Mouse (Mus musculus) G1E (cell line): ENCODE results near the gene Armc5.

Experiments
- CTCF ChIP-seq: IDR thresholded peaks from 2 replicates; pipeline ENCODE4 v1.5.1; 2012; ENCODE audit warnings: low read depth, low read length, inconsistent platforms, mixed read lengths
- GATA1 ChIP-seq: IDR thresholded peaks from 2 replicates; pipeline ENCODE4 v1.6.1; 2012; ENCODE audit warnings: borderline replicate concordance, low read length, inconsistent platforms, mixed read lengths
- POLR2AphosphoS5 ChIP-seq: IDR thresholded peaks from 2 replicates; pipeline ENCODE4 v1.6.1; 2012; ENCODE audit warnings: low read depth, low read length, inconsistent platforms; ENCODE audit not compliant: insufficient replicate concordance
- TAL1 ChIP-seq: conservative IDR thresholded peaks from 2 replicates; pipeline ENCODE4 v1.6.1; 2012; ENCODE audit warnings: low read depth, low read length, inconsistent platforms, mixed read lengths

DNA sequence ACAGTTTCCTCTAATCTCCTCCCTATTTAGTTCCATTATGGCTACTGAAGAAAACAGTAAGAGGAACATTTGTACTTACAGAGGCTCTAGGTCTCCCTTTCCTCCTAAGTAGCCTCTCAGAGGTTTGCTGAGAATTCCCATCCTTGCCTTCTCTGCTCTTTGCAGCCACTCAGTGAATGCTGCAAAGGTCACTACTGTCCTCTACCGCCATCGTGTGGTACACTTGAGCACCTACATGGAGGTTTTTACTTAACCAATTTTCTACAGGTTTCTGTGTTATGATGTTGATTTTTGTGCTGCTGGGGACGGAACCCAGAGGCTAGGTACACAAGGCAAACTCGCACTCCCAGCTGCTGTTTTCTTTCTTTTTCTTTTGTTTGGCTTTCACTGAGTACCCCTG is 29.0 kb upstream of the Armc5 start:
- TF ChIP-seq CTCF (peak; percentile 83), GATA1 (no peak), TAL1 (no peak), POLR2AphosphoS5 (no peak)
